In genomic region chr16:37532046-37532445, GRCm38 (mm10) we compare ENCODE assay signal across 29 mouse cellular contexts. TPM values are rescaled to one million over a fixed set of nuclear protein-coding genes. Genes with fewer than 3 reads are reported as not detected.
"Had no signal": no experiment of that assay in that cellular context is flagged by ENCODE, and none has a peak within 500 bp of the region (broad histone marks: within the 10 kb centered on the region; RNA-seq: fewer than 3 reads in every experiment).

No protein-coding gene starts in this region.

- H3K27ac ChIP-seq: kidney, postnatal 0 days; limb, embryonic 10.5 days; limb, embryonic 13.5 days; liver, embryonic 12.5 days; liver, embryonic 15.5 days; lung, embryonic 15.5 days; midbrain, embryonic 10.5 days; midbrain, embryonic 13.5 days; neural tube, embryonic 13.5 days had no signal

- H3K4me2 ChIP-seq: limb, embryonic 13.5 days; liver, embryonic 12.5 days; liver, embryonic 15.5 days; lung, embryonic 15.5 days; midbrain, embryonic 13.5 days; neural tube, embryonic 13.5 days had no signal

- ATAC-seq: liver, embryonic 12.5 days; midbrain, embryonic 13.5 days; midbrain, embryonic 16.5 days had no signal

- DNase-seq: kidney, adult 2 months; kidney, postnatal 25 days; liver; lung, adult 18-20 months; lung, postnatal 10 days; lung, postnatal 36 days; retina, postnatal 1 day; right cerebral cortex, postnatal 25 days; spleen, adult 18-20 months; thymus, adult 2 months; thymus, postnatal 14 days; thymus, postnatal 4 days had no signal

- H3K9ac ChIP-seq: limb, embryonic 13.5 days; liver, embryonic 12.5 days; liver, embryonic 15.5 days; lung, embryonic 15.5 days; midbrain, embryonic 13.5 days; neural tube, embryonic 13.5 days had no signal

- H3K27me3 ChIP-seq: limb, embryonic 13.5 days; liver, embryonic 12.5 days; liver, embryonic 15.5 days; lung, embryonic 15.5 days; megakaryocyte, embryonic 14.5 days; midbrain, embryonic 13.5 days; neural tube, embryonic 13.5 days had no signal

- H3K4me3 ChIP-seq: limb, embryonic 10.5 days; limb, embryonic 13.5 days; liver, embryonic 12.5 days; liver, embryonic 15.5 days; lung, embryonic 15.5 days; megakaryocyte, embryonic 14.5 days; midbrain, embryonic 10.5 days; midbrain, embryonic 13.5 days; myocyte; neural tube, embryonic 13.5 days had no signal

- H3K9me3 ChIP-seq: limb, embryonic 10.5 days; limb, embryonic 13.5 days; liver, embryonic 12.5 days; liver, embryonic 15.5 days; lung, embryonic 15.5 days; megakaryocyte, embryonic 14.5 days; midbrain, embryonic 10.5 days; midbrain, embryonic 13.5 days; neural tube, embryonic 13.5 days had no signal

RNA-seq across cellular contexts. Expression of gene Hgd, which starts 47.9 kb away (rescaled TPM):
- total RNA-seq: left cerebral cortex, adult 18-20 months; left cerebral cortex, postnatal 25 days; monocyte, adult 5-6 weeks; neutrophil, adult 5-6 weeks had no signal
- polyA plus RNA-seq: large intestine, adult 2 months had no signal
